Mouse (Mus musculus) brain, embryonic 14.5 days (tissue): ENCODE measurements at regions not wholly inside any gene's neighbourhood (a gene's known extent, or its start where the extent isn't known, plus 50 kb on each side); places are given as distances from the start of the nearest gene placed in this dataset.

Source experiments
- CTCF ChIP-seq: fragments of 200-500 bp; IDR thresholded peaks from 2 replicates; pipeline ENCODE4 v1.5.1; 2012; ENCODE audit warnings: inconsistent platforms, mild to moderate bottlenecking, moderate library complexity, borderline replicate concordance; ENCODE audit not compliant: insufficient read depth, insufficient read length; ENCODE audit errors: extremely low read depth
- POLR2A ChIP-seq: fragments of 200-500 bp; IDR thresholded peaks from 2 replicates; pipeline ENCODE4 v1.6.1; 2012; ENCODE audit warnings: mild to moderate bottlenecking, inconsistent platforms, borderline replicate concordance; ENCODE audit not compliant: poor library complexity, insufficient read depth, insufficient read length, severe bottlenecking; ENCODE audit errors: extremely low read depth

GRCm38 (mm10) chr1:73188796-73189195 lies 173.1 kb upstream of the Tnp1 start:
- TF ChIP-seq POLR2A (no peak), CTCF (no peak)
